Mouse (Mus musculus) embryonic fibroblast, embryonic 13.5 days (primary cell): Measurements from ENCODE around the gene Trip4.

Experiments
- CTCF ChIP-seq: IDR thresholded peaks from 2 replicates; pipeline ENCODE4 v1.5.1; 2011; ENCODE audit warnings: mild to moderate bottlenecking, control low read depth, low read length, moderate library complexity, borderline replicate concordance; ENCODE audit not compliant: insufficient read depth
- POLR2A ChIP-seq: IDR thresholded peaks from 2 replicates; pipeline ENCODE4 v1.6.1; 2011; ENCODE audit warnings: low read depth, mild to moderate bottlenecking, control low read depth, low read length, moderate library complexity

DNA sequence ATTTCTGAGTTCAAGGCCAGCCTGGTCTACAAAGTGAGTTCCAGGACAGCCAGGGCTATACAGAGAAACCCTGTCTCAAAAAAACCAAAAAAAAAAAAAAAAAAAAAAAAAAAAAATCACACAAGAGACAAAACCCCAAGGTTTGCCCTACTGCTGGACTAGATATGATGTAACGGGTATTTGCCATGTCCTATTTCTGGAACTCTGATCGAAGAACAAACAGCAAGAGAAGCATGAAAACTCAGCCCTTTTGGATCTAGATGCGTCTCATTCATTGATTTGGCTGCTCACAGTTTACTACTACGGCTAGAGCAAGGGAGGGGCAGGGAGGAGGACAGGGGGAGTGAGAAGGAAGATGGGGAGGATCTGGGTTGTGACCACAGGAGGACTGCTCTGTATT lies 86.6 kb downstream of the Trip4 start:
- no peak for TF ChIP-seq POLR2A
- no peak for TF ChIP-seq CTCF
